Mouse (Mus musculus): Measurements from ENCODE around the gene Rsph6a.

- TF ChIP-seq CTCF (IDR thresholded peaks at IDR 0.05; ENCODE audit: low read depth, low read length) (peak; percentile 20; the same call in 1 of the 2 replicates), POLR2A (IDR thresholded peaks at IDR 0.05; ENCODE audit: borderline replicate concordance, low read depth, low read length) (no peak)
These were observed at the start of gene Rsph6a for GRCm38 (mm10) chr7:19054047-19054776.
